Mouse (Mus musculus): ENCODE data around the gene Arf3. TPM values are rescaled to one million over a fixed set of nuclear protein-coding genes. Genes with fewer than 3 reads are reported as not detected.
"Not testable (repeated sequence)": the region's sequence is repeated elsewhere in the genome, so short reads cannot be mapped to it uniquely, and the experiment has no call there.

The Arf3 gene
- polyA plus RNA-seq, 1 experiment from 2014 or later: 49.1 TPM

GRCm38 (mm10) chr15:98771813-98772425, 8.9 kb upstream of the Arf3 start:
- DNase-seq (ENCODE audit: low spot score): no peak
- Histone ChIP-seq H3K27me3 (ENCODE audit: low read depth, poor library complexity, severe bottlenecking) (peaks cover 93% of the 10 kb centered on the region), H3K27ac (no peak overlapping the region), H3K4me1 (peaks cover 29% of the 10 kb centered on the region), H3K4me3 (peak overlapping the region; percentile 42; the same call in 1 of the 2 replicates), H3K9me3 (replicated peaks) (no peaks in the 10 kb centered on the region), H3K36me3 (no peaks in the 10 kb centered on the region)
- WGBS: 7% methylated on average over 12 of the region's 12 CpGs

- peaks cover 82% of the 10 kb centered on the region for H3K27me3 ChIP-seq (ENCODE audit: low read depth, poor library complexity, severe bottlenecking)
- no peaks in the 10 kb centered on the region for H3K36me3 ChIP-seq
- H3K4me1 ChIP-seq: peaks cover 24% of the 10 kb centered on the region
- H3K9me3 ChIP-seq (replicated peaks): no peaks in the 10 kb centered on the region
- 19% methylated on average over 5 of the region's 5 CpGs for WGBS
- no peak overlapping the region for H3K4me3 ChIP-seq
- no peak overlapping the region for H3K27ac ChIP-seq
- DNase-seq (ENCODE audit: low spot score): no peak
Measured at GRCm38 (mm10) chr15:98768259-98768658, 5.2 kb upstream of the Arf3 start.

DNA sequence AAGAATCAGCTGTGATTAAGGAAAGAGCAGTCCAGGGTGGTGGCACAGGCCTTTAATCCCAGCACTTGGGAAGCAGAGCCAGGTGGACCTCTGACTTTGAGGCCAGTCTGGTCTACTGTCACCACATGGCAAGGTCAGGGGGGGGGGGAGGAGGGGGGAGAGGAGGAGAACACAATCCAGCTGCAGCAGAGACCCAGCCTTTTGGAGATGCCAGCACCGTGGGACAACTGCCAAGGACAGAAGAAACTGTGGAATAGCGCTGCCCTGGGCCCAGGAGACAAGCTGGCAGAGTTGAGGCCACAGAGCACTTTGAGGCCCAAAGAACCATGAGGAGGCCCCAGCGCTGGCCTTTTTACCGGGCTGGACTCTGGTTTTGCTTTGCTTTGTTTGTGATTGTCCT, 2.9 kb upstream of the Arf3 start:
- Histone ChIP-seq H3K36me3 (peaks cover 7% of the 10 kb centered on the region; the same call in 1 of the 2 replicates), H3K4me1 (peaks cover 31% of the 10 kb centered on the region), H3K27ac (no peak overlapping the region), H3K27me3 (ENCODE audit: low read depth, poor library complexity, severe bottlenecking) (peaks cover 59% of the 10 kb centered on the region), H3K9me3 (replicated peaks) (no peaks in the 10 kb centered on the region), H3K4me3 (no peak overlapping the region)
- no peak for DNase-seq (ENCODE audit: low spot score)
- WGBS: 77% methylated on average over 4 of the region's 4 CpGs

- under 1% methylated on average over 24 of the region's 24 CpGs for WGBS
- H3K27me3 ChIP-seq (ENCODE audit: low read depth, poor library complexity, severe bottlenecking): peaks cover 26% of the 10 kb centered on the region
- H3K4me1 ChIP-seq: peaks cover 31% of the 10 kb centered on the region
Measured at GRCm38 (mm10) chr15:98762201-98762621, 803 bp downstream of the Arf3 start.

DNA sequence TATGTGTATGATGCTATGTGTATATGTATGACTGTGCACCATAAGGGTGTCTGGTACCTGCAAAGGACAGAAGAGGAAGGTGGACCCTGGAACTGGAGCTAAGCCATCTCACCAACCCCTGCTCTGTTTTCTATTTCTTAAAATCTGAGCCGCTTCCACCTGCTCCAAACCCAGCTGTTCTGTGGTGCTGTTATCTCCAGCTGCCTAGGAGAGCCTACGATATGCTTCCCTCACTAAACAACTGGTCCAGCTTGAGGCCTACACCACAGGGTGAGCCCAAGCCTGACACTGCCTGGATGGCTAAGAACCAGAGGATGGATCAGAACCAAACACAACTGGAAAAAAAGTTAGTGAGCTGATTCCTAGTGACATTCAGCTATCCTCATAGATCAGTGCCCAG, 8.9 kb downstream of the Arf3 start:
- no peaks in the 10 kb centered on the region for H3K4me1 ChIP-seq
- H3K4me3 ChIP-seq: no peak overlapping the region
- peaks cover 67% of the 10 kb centered on the region for H3K36me3 ChIP-seq
- DNase-seq (ENCODE audit: low spot score): no peak
- no peak overlapping the region for H3K27ac ChIP-seq
- no peaks in the 10 kb centered on the region for H3K9me3 ChIP-seq (replicated peaks)
- H3K27me3 ChIP-seq (ENCODE audit: low read depth, poor library complexity, severe bottlenecking): no peaks in the 10 kb centered on the region
- WGBS: 85% methylated on average over 2 of the region's 2 CpGs

More at GRCm38 (mm10) chr15:98762201-98762621, 803 bp downstream of the Arf3 start:
- Histone ChIP-seq H3K27ac (peak overlapping the region; percentile 96), H3K9me3 (replicated peaks) (no peaks in the 10 kb centered on the region), H3K4me3 (peak overlapping the region; percentile 95), H3K36me3 (peaks cover 41% of the 10 kb centered on the region)
- peak; percentile 84 for DNase-seq (ENCODE audit: low spot score)

DNA sequence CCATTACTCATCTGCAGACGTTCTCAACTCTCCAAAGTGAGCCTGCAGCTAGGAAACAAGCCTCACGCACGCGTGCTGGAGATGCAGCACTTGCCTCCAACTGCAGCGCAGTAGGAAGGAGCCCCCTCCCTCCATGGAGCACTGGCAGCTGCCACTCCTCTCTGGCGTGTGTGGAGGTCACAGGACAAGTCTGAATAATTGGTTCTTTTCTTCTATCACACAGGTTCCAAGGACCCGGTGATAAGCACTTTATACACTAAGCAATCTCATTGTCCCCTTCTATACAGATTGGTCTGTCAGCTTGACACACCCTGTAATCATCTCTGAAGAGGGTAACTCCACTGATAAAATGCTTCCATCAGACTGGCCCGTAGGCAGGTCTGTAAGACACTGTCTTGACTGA, 10.0 kb downstream of the Arf3 start:
- no peaks in the 10 kb centered on the region for H3K27me3 ChIP-seq (ENCODE audit: low read depth, poor library complexity, severe bottlenecking)
- 80% methylated on average over 8 of the region's 8 CpGs for WGBS
- H3K36me3 ChIP-seq: peaks cover 57% of the 10 kb centered on the region
- no peaks in the 10 kb centered on the region for H3K4me1 ChIP-seq
- H3K27ac ChIP-seq: no peak overlapping the region
- no peaks in the 10 kb centered on the region for H3K9me3 ChIP-seq (replicated peaks)
- DNase-seq (ENCODE audit: low spot score): no peak
- no peak overlapping the region for H3K4me3 ChIP-seq

DNA sequence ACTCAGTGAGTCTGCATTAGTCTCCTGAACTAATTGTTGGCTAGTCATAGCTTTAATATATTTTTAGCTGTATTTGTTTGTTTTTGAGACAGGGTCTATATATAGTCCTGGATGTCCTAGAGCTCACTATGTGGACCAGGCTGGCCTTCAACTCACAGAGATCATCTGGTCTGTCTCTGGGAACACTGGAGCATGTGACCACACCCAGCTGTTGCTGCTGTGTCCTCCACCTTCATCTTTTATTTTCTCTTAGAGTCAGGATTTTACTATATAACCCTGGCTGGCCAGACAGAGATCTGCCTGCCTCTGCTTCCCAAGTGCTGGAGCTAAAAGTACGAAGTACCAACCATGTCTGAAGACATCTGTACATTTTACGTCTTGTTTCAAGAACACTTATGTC, 13.9 kb downstream of the Arf3 start:
- no peak for DNase-seq (ENCODE audit: low spot score)
- no peak overlapping the region for H3K27ac ChIP-seq
- no peaks in the 10 kb centered on the region for H3K9me3 ChIP-seq (replicated peaks)
- no peaks in the 10 kb centered on the region for H3K27me3 ChIP-seq (ENCODE audit: low read depth, poor library complexity, severe bottlenecking)
- H3K36me3 ChIP-seq: peaks cover 50% of the 10 kb centered on the region
- H3K4me3 ChIP-seq: no peak overlapping the region
- H3K4me1 ChIP-seq: no peaks in the 10 kb centered on the region
- WGBS: 97% methylated on average over 2 of the region's 2 CpGs

- Histone ChIP-seq H3K4me1 (no peaks in the 10 kb centered on the region), H3K27me3 (ENCODE audit: low read depth, poor library complexity, severe bottlenecking) (no peaks in the 10 kb centered on the region), H3K4me3 (no peak overlapping the region), H3K9me3 (replicated peaks) (no peaks in the 10 kb centered on the region), H3K27ac (no peak overlapping the region), H3K36me3 (peaks cover 60% of the 10 kb centered on the region)
- DNase-seq (ENCODE audit: low spot score): no peak
- 90% methylated on average over 6 of the region's 6 CpGs for WGBS
Measured at GRCm38 (mm10) chr15:98747296-98747695, 15.7 kb downstream of the Arf3 start.

DNA sequence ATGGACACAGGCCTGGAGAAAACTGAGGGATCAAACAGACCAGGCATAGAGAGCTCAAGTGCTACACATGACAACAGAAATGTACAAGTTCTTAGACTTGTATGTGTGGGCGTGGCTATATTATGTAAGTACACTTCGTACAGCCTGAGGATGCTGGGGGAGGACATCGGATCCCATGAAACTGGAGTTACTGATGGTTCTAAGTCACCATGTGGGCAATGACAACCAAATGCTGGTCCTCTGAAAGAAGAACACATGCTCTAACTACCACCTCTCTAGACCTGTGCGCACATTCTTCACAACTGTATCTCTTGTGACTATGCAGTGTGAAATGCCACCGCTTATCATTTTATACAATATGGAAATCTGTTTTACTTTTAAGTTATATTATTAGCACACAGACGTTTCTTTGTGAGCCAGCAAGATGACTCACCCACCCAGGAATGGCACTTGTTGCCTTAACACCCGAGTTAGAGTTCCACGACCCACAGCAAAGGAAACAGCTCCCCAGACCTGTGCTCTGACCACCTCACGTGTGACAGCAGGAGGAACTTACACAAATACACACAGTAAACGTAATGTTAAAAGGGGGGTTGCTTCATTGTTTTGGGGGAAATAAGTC, 16.6 kb downstream of the Arf3 start:
- Histone ChIP-seq H3K27ac (no peak overlapping the region), H3K36me3 (peaks cover 68% of the 10 kb centered on the region), H3K9me3 (replicated peaks) (no peaks in the 10 kb centered on the region), H3K4me1 (no peaks in the 10 kb centered on the region), H3K4me3 (no peak overlapping the region), H3K27me3 (ENCODE audit: low read depth, poor library complexity, severe bottlenecking) (no peaks in the 10 kb centered on the region)
- DNase-seq (ENCODE audit: low spot score): no peak
- 93% methylated on average over 10 of the region's 10 CpGs for WGBS

DNA sequence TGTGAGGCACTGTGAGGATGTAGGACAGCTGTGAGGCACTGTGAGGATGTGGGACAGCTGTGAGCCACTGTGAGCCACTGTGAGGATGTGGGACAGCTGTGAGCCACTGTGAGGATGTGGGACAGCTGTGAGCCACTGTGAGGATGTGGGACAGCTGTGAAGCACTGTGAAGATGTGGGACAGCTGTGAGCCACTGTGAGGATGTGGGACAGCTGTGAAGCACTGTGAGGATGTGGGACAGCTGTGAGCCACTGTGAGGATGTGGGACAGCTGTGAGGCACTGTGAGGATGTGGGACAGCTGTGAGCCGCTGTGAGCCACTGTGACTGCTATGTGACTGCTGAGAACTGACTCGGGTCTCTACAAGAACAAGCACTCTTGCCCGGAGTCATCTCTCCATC, 19.2 kb downstream of the Arf3 start:
- H3K27ac ChIP-seq; H3K4me3 ChIP-seq; DNase-seq (ENCODE audit: low spot score); H3K9me3 ChIP-seq (replicated peaks); H3K4me1 ChIP-seq; H3K27me3 ChIP-seq (ENCODE audit: low read depth, poor library complexity, severe bottlenecking): not testable (repeated sequence)
- WGBS: 87% methylated on average over 3 of the region's 3 CpGs
- H3K36me3 ChIP-seq: peaks cover 75% of the 10 kb centered on the region

- Histone ChIP-seq H3K4me1 (no peaks in the 10 kb centered on the region), H3K9me3 (replicated peaks) (no peaks in the 10 kb centered on the region), H3K36me3 (peaks cover 85% of the 10 kb centered on the region), H3K4me3 (no peak overlapping the region), H3K27ac (no peak overlapping the region), H3K27me3 (ENCODE audit: low read depth, poor library complexity, severe bottlenecking) (no peaks in the 10 kb centered on the region)
- DNase-seq (ENCODE audit: low spot score): no peak
- 88% methylated on average over 8 of the region's 8 CpGs for WGBS
Measured at GRCm38 (mm10) chr15:98742766-98743428, 20.1 kb downstream of the Arf3 start.

GRCm38 (mm10) chr15:98740219-98740618, 22.8 kb downstream of the Arf3 start:
- Histone ChIP-seq H3K27ac (no peak overlapping the region), H3K27me3 (ENCODE audit: low read depth, poor library complexity, severe bottlenecking) (no peaks in the 10 kb centered on the region), H3K4me3 (no peak overlapping the region), H3K36me3 (peaks cover 94% of the 10 kb centered on the region), H3K4me1 (no peaks in the 10 kb centered on the region), H3K9me3 (replicated peaks) (no peaks in the 10 kb centered on the region)
- WGBS: 90% methylated on average over 8 of the region's 8 CpGs
- no peak for DNase-seq (ENCODE audit: low spot score)

GRCm38 (mm10) chr15:98738796-98739195, 24.2 kb downstream of the Arf3 start:
- H3K9me3 ChIP-seq (replicated peaks): no peaks in the 10 kb centered on the region
- DNase-seq (ENCODE audit: low spot score): no peak
- H3K4me3 ChIP-seq: no peak overlapping the region
- 73% methylated on average over 4 of the region's 4 CpGs for WGBS
- H3K4me1 ChIP-seq: no peaks in the 10 kb centered on the region
- no peaks in the 10 kb centered on the region for H3K27me3 ChIP-seq (ENCODE audit: low read depth, poor library complexity, severe bottlenecking)
- peaks cover 89% of the 10 kb centered on the region for H3K36me3 ChIP-seq
- no peak overlapping the region for H3K27ac ChIP-seq

Data from limb, embryonic 10.5 days (tissue).